ENCODE assay signal across 8 mouse cellular contexts in genomic region chr17:86404795-86405501, GRCm38 (mm10).
DNase-seq lines count a peak whose midpoint lies in the region; ATAC-seq lines count a peak whose summit lies in the region.
"Had no signal": no experiment of that assay in that cellular context is flagged by ENCODE, and none has a peak within 500 bp of the region (broad histone marks: within the 10 kb centered on the region; RNA-seq: fewer than 3 reads in every experiment).

No protein-coding gene starts in this region.

- 74% methylated on average over 11 of the region's 11 CpGs for WGBS in midbrain, embryonic 10.5 days
- WGBS in midbrain, embryonic 14.5 days, result 60% methylated on average over 11 of the region's 11 CpGs
- 36% methylated on average over 11 of the region's 11 CpGs for WGBS in kidney, embryonic 16.5 days
- WGBS in neural tube, embryonic 15.5 days, result 34% methylated on average over 11 of the region's 11 CpGs

- no peak overlapping the region for H3K4me3 ChIP-seq in midbrain, embryonic 10.5 days
- H3K4me3 ChIP-seq in midbrain, embryonic 14.5 days (replicated peaks; ENCODE audit: low read depth, low read length), result no peak overlapping the region
- no peak overlapping the region for H3K4me3 ChIP-seq in kidney, embryonic 16.5 days (ENCODE audit: low read length)
- H3K4me3 ChIP-seq in neural tube, embryonic 15.5 days (replicated peaks), result no peak overlapping the region
- H3K4me3 ChIP-seq: liver, embryonic 15.5 days had no signal

- no peak overlapping the region for H3K4me2 ChIP-seq in midbrain, embryonic 14.5 days (ENCODE audit: low read length)
- peak overlapping the region; percentile 14; the same call in 1 of the 2 replicates for H3K4me2 ChIP-seq in kidney, embryonic 16.5 days (replicated peaks; ENCODE audit: low read depth, low read length)
- no peak overlapping the region for H3K4me2 ChIP-seq in neural tube, embryonic 15.5 days
- H3K4me2 ChIP-seq: liver, embryonic 15.5 days had no signal

- H3K9ac ChIP-seq in midbrain, embryonic 14.5 days (replicated peaks; ENCODE audit: low read length), result no peak overlapping the region
- 0 out of 2 replicates have a peak overlapping the region, but pooled peaks have one; percentile 15 for H3K9ac ChIP-seq in kidney, embryonic 16.5 days (replicated peaks; ENCODE audit: low read length)
- no peak overlapping the region for H3K9ac ChIP-seq in neural tube, embryonic 15.5 days (replicated peaks)
- H3K9ac ChIP-seq: liver, embryonic 15.5 days had no signal

- H3K9me3 ChIP-seq in midbrain, embryonic 10.5 days (replicated peaks), result no peaks in the 10 kb centered on the region
- no peaks in the 10 kb centered on the region for H3K9me3 ChIP-seq in midbrain, embryonic 14.5 days (ENCODE audit: control insufficient read depth, low read length)
- H3K9me3 ChIP-seq in kidney, embryonic 16.5 days (ENCODE audit: low read length), result no peaks in the 10 kb centered on the region
- H3K9me3 ChIP-seq in neural tube, embryonic 15.5 days (replicated peaks), result no peaks in the 10 kb centered on the region
- H3K9me3 ChIP-seq: liver, embryonic 15.5 days had no signal

- peak overlapping the region; percentile 68 for H3K27ac ChIP-seq in midbrain, embryonic 10.5 days (replicated peaks)
- H3K27ac ChIP-seq in midbrain, embryonic 14.5 days (replicated peaks; ENCODE audit: low read depth, low read length), result no peak overlapping the region
- H3K27ac ChIP-seq in kidney, embryonic 16.5 days (ENCODE audit: low read length), result peak overlapping the region; percentile 86
- H3K27ac ChIP-seq in neural tube, embryonic 15.5 days (replicated peaks), result peak overlapping the region; percentile 75
- H3K27ac ChIP-seq: liver, embryonic 15.5 days had no signal

- H3K4me1 ChIP-seq in midbrain, embryonic 10.5 days, result peaks cover 32% of the 10 kb centered on the region
- H3K4me1 ChIP-seq in midbrain, embryonic 14.5 days (ENCODE audit: control insufficient read depth, insufficient read depth, low read length), result no peaks in the 10 kb centered on the region
- peaks cover 21% of the 10 kb centered on the region for H3K4me1 ChIP-seq in kidney, embryonic 16.5 days (ENCODE audit: insufficient read depth, low read length)
- H3K4me1 ChIP-seq in neural tube, embryonic 15.5 days, result peaks cover 33% of the 10 kb centered on the region

- H3K27me3 ChIP-seq in midbrain, embryonic 10.5 days (ENCODE audit: low read depth, poor library complexity, severe bottlenecking), result no peaks in the 10 kb centered on the region; the same call in 1 of the 2 replicates
- no peaks in the 10 kb centered on the region for H3K27me3 ChIP-seq in midbrain, embryonic 14.5 days (ENCODE audit: control insufficient read depth, insufficient read depth, low read length)
- no peaks in the 10 kb centered on the region for H3K27me3 ChIP-seq in kidney, embryonic 16.5 days (ENCODE audit: insufficient read depth, low read length)
- no peaks in the 10 kb centered on the region for H3K27me3 ChIP-seq in neural tube, embryonic 15.5 days (replicated peaks)
- H3K27me3 ChIP-seq: liver, embryonic 15.5 days had no signal

- H3K36me3 ChIP-seq in midbrain, embryonic 10.5 days, result no peaks in the 10 kb centered on the region
- no peaks in the 10 kb centered on the region for H3K36me3 ChIP-seq in midbrain, embryonic 14.5 days (ENCODE audit: control insufficient read depth, insufficient read depth, low read length)
- H3K36me3 ChIP-seq in kidney, embryonic 16.5 days (ENCODE audit: insufficient read depth, low read length), result no peaks in the 10 kb centered on the region
- H3K36me3 ChIP-seq in neural tube, embryonic 15.5 days, result no peaks in the 10 kb centered on the region
- H3K36me3 ChIP-seq: liver, embryonic 15.5 days had no signal

- ATAC-seq in midbrain, embryonic 14.5 days (ENCODE audit: low FRiP score, low TSS enrichment), result no peak
- peak; percentile 81 for ATAC-seq in kidney, embryonic 16.5 days (ENCODE audit: low FRiP score, low TSS enrichment)
- peak; percentile 59; the same call in 1 of the 2 replicates for ATAC-seq in neural tube, embryonic 15.5 days (ENCODE audit: low FRiP score)

- no peak for DNase-seq in midbrain, embryonic 10.5 days (ENCODE audit: low spot score)
- no peak for DNase-seq in midbrain, embryonic 14.5 days
- DNase-seq in cerebellum, postnatal 36 days, result peak; percentile 79
- DNase-seq in thymus, postnatal 0 days (ENCODE audit: low spot score), result no peak
- DNase-seq in spleen, postnatal 10 days (ENCODE audit: low spot score in 2 of 2), result no peak

Comparison
In these comparisons a context has a peak if more than half of its experiments do, and no peak if none do; other contexts are left out.
1. DNase-seq: peak in cerebellum, postnatal 36 days (2 of 2); none in midbrain, embryonic 10.5 days (single experiment), midbrain, embryonic 14.5 days (single experiment), thymus, postnatal 0 days (single experiment) and spleen, postnatal 10 days (0 of 2).